In the genomic region with DNA sequence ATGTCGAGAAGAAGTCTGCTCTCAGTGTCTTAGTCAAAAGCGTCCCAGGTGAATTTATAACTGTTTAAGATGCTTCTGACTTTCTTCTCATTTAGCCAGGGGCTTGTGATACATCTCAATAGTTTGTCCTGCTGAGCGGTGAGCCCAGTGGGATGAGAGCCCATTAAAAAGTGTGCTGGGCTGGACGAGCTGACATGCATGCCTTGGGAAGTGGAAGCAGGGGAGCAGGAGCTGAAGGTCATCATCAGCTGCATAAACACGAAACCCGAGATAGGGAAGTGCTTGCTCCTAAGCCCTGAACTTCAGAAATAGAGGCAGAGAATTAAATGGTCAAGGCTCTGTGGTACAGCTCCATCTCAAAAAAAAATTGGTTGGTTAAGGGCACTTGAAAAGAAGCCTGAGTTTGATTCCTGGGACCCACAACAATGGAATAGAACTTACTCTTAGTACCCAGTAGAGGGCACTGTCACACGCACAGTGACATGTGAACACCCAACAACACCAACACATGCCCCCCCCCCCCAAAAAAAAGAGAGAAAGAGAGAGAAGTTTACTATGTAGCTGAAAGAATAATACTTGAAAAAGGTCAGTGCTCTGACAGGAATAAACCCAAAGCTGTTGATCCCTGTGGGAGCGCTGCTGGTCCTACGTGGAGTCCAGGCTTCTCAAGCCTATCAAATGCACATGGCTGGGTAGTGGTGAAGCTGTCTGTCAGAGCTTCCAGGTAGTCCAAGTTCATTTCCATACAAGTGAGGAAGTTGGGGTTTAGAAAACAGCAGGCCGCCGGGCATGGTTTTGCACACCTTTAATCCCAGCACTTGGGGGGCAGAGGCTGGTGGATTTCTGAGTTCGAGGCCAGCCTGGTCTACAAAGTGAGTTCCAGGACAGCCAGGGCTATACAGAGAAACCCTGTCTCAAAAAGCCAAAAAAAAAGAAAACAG, we compare ENCODE assay signal across 8 mouse cellular contexts. TPM values are rescaled to one million over a fixed set of nuclear protein-coding genes. Genes with fewer than 3 reads are reported as not detected.
DNase-seq lines count a peak whose midpoint lies in the region; ATAC-seq and TF ChIP-seq lines count a peak whose summit lies in the region.

No protein-coding gene starts in this region.

- H3K27me3 ChIP-seq in hindbrain, embryonic 14.5 days (ENCODE audit: control insufficient read depth, insufficient read depth, low read length) = no peaks in the 10 kb centered on the region
- H3K27me3 ChIP-seq in hindbrain, embryonic 12.5 days = no peaks in the 10 kb centered on the region
- H3K27me3 ChIP-seq in limb, embryonic 14.5 days (ENCODE audit: control insufficient read depth, insufficient read depth, low read length) = no peaks in the 10 kb centered on the region

- H3K4me3 ChIP-seq in hindbrain, embryonic 14.5 days (replicated peaks; ENCODE audit: low read length) = no peak overlapping the region
- H3K4me3 ChIP-seq in hindbrain, embryonic 12.5 days = no peak overlapping the region
- no peak overlapping the region for H3K4me3 ChIP-seq in limb, embryonic 14.5 days (replicated peaks; ENCODE audit: low read length)

- H3K9me3 ChIP-seq in hindbrain, embryonic 14.5 days (ENCODE audit: control insufficient read depth, low read length) = no peaks in the 10 kb centered on the region
- no peaks in the 10 kb centered on the region for H3K9me3 ChIP-seq in hindbrain, embryonic 12.5 days (replicated peaks)
- H3K9me3 ChIP-seq in limb, embryonic 14.5 days (ENCODE audit: control insufficient read depth, low read length) = no peaks in the 10 kb centered on the region

- H3K4me2 ChIP-seq in hindbrain, embryonic 14.5 days (replicated peaks) = no peak overlapping the region
- H3K4me2 ChIP-seq in hindbrain, embryonic 12.5 days (replicated peaks) = no peak overlapping the region
- no peak overlapping the region for H3K4me2 ChIP-seq in limb, embryonic 14.5 days (replicated peaks; ENCODE audit: low read depth, low read length, severe bottlenecking)

- H3K36me3 ChIP-seq in hindbrain, embryonic 14.5 days (replicated peaks; ENCODE audit: control insufficient read depth, insufficient read depth) = peaks cover 96% of the 10 kb centered on the region
- H3K36me3 ChIP-seq in hindbrain, embryonic 12.5 days = peaks cover 90% of the 10 kb centered on the region
- H3K36me3 ChIP-seq in limb, embryonic 14.5 days (ENCODE audit: control insufficient read depth, insufficient read depth, low read length) = peaks cover 94% of the 10 kb centered on the region

- H3K27ac ChIP-seq in hindbrain, embryonic 14.5 days = no peak overlapping the region
- H3K27ac ChIP-seq in hindbrain, embryonic 12.5 days = no peak overlapping the region
- no peak overlapping the region for H3K27ac ChIP-seq in limb, embryonic 14.5 days (replicated peaks; ENCODE audit: low read depth, low read length)

- no peak overlapping the region for H3K9ac ChIP-seq in hindbrain, embryonic 14.5 days
- no peak overlapping the region for H3K9ac ChIP-seq in hindbrain, embryonic 12.5 days
- no peak overlapping the region for H3K9ac ChIP-seq in limb, embryonic 14.5 days (ENCODE audit: low read depth, low read length, severe bottlenecking)

- peak; percentile 49 for DNase-seq in hindbrain, embryonic 14.5 days (ENCODE audit: low spot score)
- DNase-seq in B cell, adult 2 months = peak; percentile 19 to 24
- DNase-seq in ZHBTc4 (ENCODE audit: low read depth, low spot score) = peak; percentile 72
- DNase-seq in limb, embryonic 14.5 days (ENCODE audit: low spot score) = peak; percentile 34
- no peak for DNase-seq in gastrocnemius, adult 8-10 months (ENCODE audit: low spot score in 2 of 2)
- DNase-seq in thymus, adult 18-20 months = no peak
- DNase-seq in left cerebral cortex, postnatal 10 days (ENCODE audit: extremely low spot score in 1 of 2, low spot score in 2 of 2) = no peak

- ATAC-seq in hindbrain, embryonic 14.5 days (ENCODE audit: low FRiP score) = no peak
- ATAC-seq in hindbrain, embryonic 12.5 days (ENCODE audit: low FRiP score) = no peak
- ATAC-seq in limb, embryonic 14.5 days (ENCODE audit: low FRiP score, low read depth) = no peak

- intact Hi-C loops in left cerebral cortex, postnatal 10 days (cut with DNase I) = no loop called here

- no peak for TF ChIP-seq POLR2A in limb, embryonic 14.5 days (IDR thresholded peaks at IDR 0.05; ENCODE audit: borderline replicate concordance, extremely low read depth, insufficient read depth, insufficient read length)

- 80% methylated on average over 12 of the region's 12 CpGs for WGBS in hindbrain, embryonic 14.5 days
- WGBS in hindbrain, embryonic 12.5 days = 79% methylated on average over 12 of the region's 12 CpGs
- WGBS in limb, embryonic 14.5 days = 75% methylated on average over 12 of the region's 12 CpGs

- no peaks in the 10 kb centered on the region for H3K4me1 ChIP-seq in hindbrain, embryonic 14.5 days (replicated peaks; ENCODE audit: control insufficient read depth, insufficient read depth, low read length)
- no peaks in the 10 kb centered on the region for H3K4me1 ChIP-seq in hindbrain, embryonic 12.5 days
- H3K4me1 ChIP-seq in limb, embryonic 14.5 days (ENCODE audit: control insufficient read depth, insufficient read depth, low read length) = no peaks in the 10 kb centered on the region

RNA-seq across cellular contexts. Expression of a gene that starts 8.1 kb away (rescaled TPM):
- polyA plus RNA-seq in hindbrain, embryonic 14.5 days (2014; fragmentation: Nextera tagmentation; extraction: Ambion mirVana) = 95.1 and 102 TPM in 2 replicates
- 91.3 and 97.5 TPM in 2 replicates for polyA plus RNA-seq in hindbrain, embryonic 12.5 days (2016; fragmentation: Nextera tagmentation; extraction: Ambion mirVana)
- polyA plus RNA-seq in limb, embryonic 14.5 days (2012; rRNA removed) = 32.6 and 43.4 TPM in 2 replicates
- polyA plus RNA-seq in limb, embryonic 14.5 days (2014; fragmentation: Nextera tagmentation; extraction: Ambion mirVana) = 67.8 and 74.7 TPM in 2 replicates
- total RNA-seq in gastrocnemius, adult 8-10 months (2022) = 100 to 1,000 TPM; 104 to 118 (median 108) TPM
- total RNA-seq in left cerebral cortex, postnatal 10 days (2021) = 100 to 1,000 TPM; 231 to 238 TPM

RNA-seq across cellular contexts. Expression of a gene that starts 25.7 kb away (rescaled TPM):
- 60.3 and 72.3 TPM in 2 replicates for polyA plus RNA-seq in hindbrain, embryonic 14.5 days (2014; fragmentation: Nextera tagmentation; extraction: Ambion mirVana)
- 86.4 TPM in 2 replicates for polyA plus RNA-seq in hindbrain, embryonic 12.5 days (2016; fragmentation: Nextera tagmentation; extraction: Ambion mirVana)
- 64.5 and 72.1 TPM in 2 replicates for polyA plus RNA-seq in limb, embryonic 14.5 days (2012; rRNA removed)
- polyA plus RNA-seq in limb, embryonic 14.5 days (2014; fragmentation: Nextera tagmentation; extraction: Ambion mirVana) = 67.8 and 73.5 TPM in 2 replicates
- 100 to 1,000 TPM in 3 of 4 experiments, 10 to 100 TPM in 1; 95.7 to 113 (median 106) TPM for total RNA-seq in gastrocnemius, adult 8-10 months (2022)
- total RNA-seq in left cerebral cortex, postnatal 10 days (2021) = 10 to 100 TPM; 62.2 to 63.0 TPM

RNA-seq across cellular contexts. Expression of a gene that starts 44.2 kb away (rescaled TPM):
- 30.9 and 34.6 TPM in 2 replicates for polyA plus RNA-seq in hindbrain, embryonic 14.5 days (2014; fragmentation: Nextera tagmentation; extraction: Ambion mirVana)
- 33.7 and 34.7 TPM in 2 replicates for polyA plus RNA-seq in hindbrain, embryonic 12.5 days (2016; fragmentation: Nextera tagmentation; extraction: Ambion mirVana)
- polyA plus RNA-seq in limb, embryonic 14.5 days (2012; rRNA removed) = 19.0 and 23.8 TPM in 2 replicates
- polyA plus RNA-seq in limb, embryonic 14.5 days (2014; fragmentation: Nextera tagmentation; extraction: Ambion mirVana) = 32.2 and 34.7 TPM in 2 replicates
- total RNA-seq in gastrocnemius, adult 8-10 months (2022) = 10 to 100 TPM; 10.4 to 14.3 (median 11.3) TPM
- 10 to 100 TPM; 16.3 to 19.5 TPM for total RNA-seq in left cerebral cortex, postnatal 10 days (2021)

RNA-seq across cellular contexts. Expression of a gene that starts 54.8 kb away (rescaled TPM):
- 0.35 and 1.3 TPM in 2 replicates for polyA plus RNA-seq in hindbrain, embryonic 14.5 days (2014; fragmentation: Nextera tagmentation; extraction: Ambion mirVana)
- 0.65 and 1.2 TPM in 2 replicates for polyA plus RNA-seq in hindbrain, embryonic 12.5 days (2016; fragmentation: Nextera tagmentation; extraction: Ambion mirVana)
- 3.3 and 3.6 TPM in 2 replicates for polyA plus RNA-seq in limb, embryonic 14.5 days (2012; rRNA removed)
- polyA plus RNA-seq in limb, embryonic 14.5 days (2014; fragmentation: Nextera tagmentation; extraction: Ambion mirVana) = 2.8 and 3.4 TPM in 2 replicates
- total RNA-seq in gastrocnemius, adult 8-10 months (2022) = 10 to 100 TPM; 13.8 to 23.4 (median 18.2) TPM
- total RNA-seq in left cerebral cortex, postnatal 10 days (2021) = 1 to 10 TPM in 1 of 2 experiments, under 1 TPM in 1; 0.73 to 1.3 TPM

Comparison
In these comparisons a context has a peak if more than half of its experiments do, and no peak if none do; other contexts are left out.
1. DNase-seq: peak in hindbrain, embryonic 14.5 days (single experiment), B cell, adult 2 months (2 of 2), ZHBTc4 (single experiment) and limb, embryonic 14.5 days (single experiment); none in gastrocnemius, adult 8-10 months (0 of 2), thymus, adult 18-20 months (0 of 2) and left cerebral cortex, postnatal 10 days (0 of 2).